ENCODE assay signal across 7 mouse cellular contexts in the genomic region with DNA sequence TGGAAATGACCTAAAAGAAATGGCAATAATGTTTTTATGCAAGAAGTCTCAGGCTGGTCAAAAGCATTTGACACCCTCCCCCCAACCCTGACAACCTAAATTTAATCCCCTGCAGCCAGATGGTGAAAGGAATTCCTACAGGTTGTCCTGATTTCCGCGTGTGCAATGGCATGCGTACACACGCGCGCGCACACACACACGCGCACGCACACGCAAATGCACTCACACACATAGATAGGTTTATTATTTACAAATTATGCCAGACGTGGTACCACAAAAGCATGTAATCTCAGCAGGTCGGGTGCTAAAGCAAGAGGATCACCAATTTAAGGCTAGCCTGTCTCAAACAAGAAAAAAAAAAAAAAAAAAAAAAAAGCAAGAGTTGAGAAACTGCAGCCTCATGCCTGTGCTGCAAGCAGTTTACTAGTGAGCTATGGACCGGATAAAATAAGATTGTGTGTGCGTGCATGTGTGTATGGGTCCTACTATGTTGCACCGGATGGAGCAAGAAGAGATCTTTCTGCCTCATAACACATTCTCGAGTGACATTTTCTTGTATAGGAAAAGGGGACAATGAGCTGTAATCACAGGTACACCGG. TPM values are rescaled to one million over a fixed set of nuclear protein-coding genes. Genes with fewer than 3 reads are reported as not detected.
DNase-seq lines count a peak whose midpoint lies in the region; ATAC-seq lines count a peak whose summit lies in the region.

No protein-coding gene starts in this region.

- H3K36me3 ChIP-seq in forebrain, embryonic 12.5 days (replicated peaks) = peaks cover 3% of the 10 kb centered on the region; the same call in 1 of the 2 replicates
- H3K36me3 ChIP-seq in midbrain, embryonic 13.5 days = no peaks in the 10 kb centered on the region

- peak overlapping the region; percentile 54 for H3K4me2 ChIP-seq in forebrain, embryonic 12.5 days
- peak overlapping the region; percentile 60 for H3K4me2 ChIP-seq in midbrain, embryonic 13.5 days (replicated peaks)

- no peaks in the 10 kb centered on the region for H3K9me3 ChIP-seq in forebrain, embryonic 12.5 days
- H3K9me3 ChIP-seq in midbrain, embryonic 13.5 days = no peaks in the 10 kb centered on the region

- H3K27ac ChIP-seq in forebrain, embryonic 12.5 days = peak overlapping the region; percentile 87
- peak overlapping the region; percentile 84 for H3K27ac ChIP-seq in midbrain, embryonic 13.5 days

- H3K27me3 ChIP-seq in forebrain, embryonic 12.5 days = no peaks in the 10 kb centered on the region
- no peaks in the 10 kb centered on the region for H3K27me3 ChIP-seq in midbrain, embryonic 13.5 days

- WGBS in forebrain, embryonic 12.5 days = 19% methylated on average over 18 of the region's 18 CpGs
- WGBS in midbrain, embryonic 13.5 days = 26% methylated on average over 18 of the region's 18 CpGs

- peak overlapping the region; percentile 47 for H3K9ac ChIP-seq in forebrain, embryonic 12.5 days
- H3K9ac ChIP-seq in midbrain, embryonic 13.5 days (replicated peaks) = peak overlapping the region; percentile 57; the same call in 1 of the 2 replicates

- DNase-seq in right cerebral cortex, postnatal 10 days (ENCODE audit: low spot score in 2 of 2) = peak; percentile 23 to 27
- no peak for DNase-seq in right cerebral cortex, postnatal 14 days
- peak; percentile 33 for DNase-seq in cerebellum, adult 11-12 months
- peak; percentile 6 to 10 for DNase-seq in layer of hippocampus, postnatal 25 days (ENCODE audit: extremely low spot score in 1 of 2, low spot score in 1 of 2)
- no peak for DNase-seq in urinary bladder, postnatal 36 days (ENCODE audit: low spot score in 2 of 2)

- H3K4me1 ChIP-seq in forebrain, embryonic 12.5 days = no peaks in the 10 kb centered on the region
- H3K4me1 ChIP-seq in midbrain, embryonic 13.5 days (replicated peaks) = peaks cover 9% of the 10 kb centered on the region

- peak overlapping the region; percentile 50 for H3K4me3 ChIP-seq in forebrain, embryonic 12.5 days (replicated peaks)
- H3K4me3 ChIP-seq in midbrain, embryonic 13.5 days (replicated peaks) = peak overlapping the region; percentile 52

- ATAC-seq in forebrain, embryonic 12.5 days (ENCODE audit: low FRiP score) = peak; percentile 81
- ATAC-seq in midbrain, embryonic 13.5 days = peak; percentile 75

RNA-seq across cellular contexts. Expression of gene Utp14a, which starts 0.7 kb away (rescaled TPM):
- polyA plus RNA-seq in forebrain, embryonic 12.5 days (2016; fragmentation: Nextera tagmentation; extraction: Ambion mirVana) = 24.6 and 25.1 TPM in 2 replicates
- total RNA-seq in layer of hippocampus, postnatal 25 days (2021) = 10 to 100 TPM; 16.1 to 18.8 TPM
- polyA plus RNA-seq in midbrain, embryonic 13.5 days (2015; fragmentation: Nextera tagmentation; extraction: Ambion mirVana) = 19.0 and 20.9 TPM in 2 replicates

RNA-seq across cellular contexts. Expression of gene Zdhhc9, which starts 47.3 kb away (rescaled TPM):
- 6.6 and 6.9 TPM in 2 replicates for polyA plus RNA-seq in forebrain, embryonic 12.5 days (2016; fragmentation: Nextera tagmentation; extraction: Ambion mirVana)
- 10 to 100 TPM; 46.6 to 50.2 TPM for total RNA-seq in layer of hippocampus, postnatal 25 days (2021)
- 8.5 and 8.6 TPM in 2 replicates for polyA plus RNA-seq in midbrain, embryonic 13.5 days (2015; fragmentation: Nextera tagmentation; extraction: Ambion mirVana)

Comparison
In these comparisons a context has a peak if more than half of its experiments do, and no peak if none do; other contexts are left out.
1. DNase-seq: peak in right cerebral cortex, postnatal 10 days (2 of 2), cerebellum, adult 11-12 months (single experiment) and layer of hippocampus, postnatal 25 days (2 of 2); none in right cerebral cortex, postnatal 14 days (single experiment) and urinary bladder, postnatal 36 days (0 of 2).